Mouse (Mus musculus) hindbrain, postnatal 0 days (tissue): ENCODE results near the gene Il6ra. TPM values are rescaled to one million over a fixed set of nuclear protein-coding genes. Genes with fewer than 3 reads are reported as not detected.

Experiments used
- ATAC-seq: fragments of 200-750 bp; cut with Nextera tagmentation; 2 replicates; pipeline ENCODE4 v1.8.0; 2017; ENCODE audit warnings: mild to moderate bottlenecking, moderate TSS enrichment, moderate library complexity
- DNase-seq: peaks from one replicate; pipeline ENCODE4 v3.0.0-alpha.2; 2015; ENCODE audit warnings: low spot score
- H3K27ac ChIP-seq: fragments of 300-500 bp; sonication (generic); 2 replicates; pipeline ENCODE4 v1.5.1; 2014; ENCODE audit warnings: mild to moderate bottlenecking
- H3K27me3 ChIP-seq: fragments of 300-500 bp; sonication (generic); 2 replicates; pipeline ENCODE4 v1.6.1; 2014; ENCODE audit warnings: low read length, mixed read lengths; ENCODE audit not compliant: insufficient read depth
- H3K36me3 ChIP-seq: fragments of 300-500 bp; sonication (generic); 2 replicates; pipeline ENCODE4 v1.6.1; 2014; ENCODE audit warnings: low read length, mixed read lengths; ENCODE audit not compliant: insufficient read depth
- H3K4me1 ChIP-seq: fragments of 300-500 bp; sonication (generic); 2 replicates; pipeline ENCODE4 v1.6.1; 2014; ENCODE audit warnings: antibody characterized with exemption, low read length, mixed read lengths; ENCODE audit not compliant: insufficient read depth
- H3K4me2 ChIP-seq: fragments of 300-500 bp; sonication (generic); 2 replicates; pipeline ENCODE4 v1.6.1; 2014; ENCODE audit warnings: low read depth, mild to moderate bottlenecking, low read length, moderate library complexity, mixed read lengths
- H3K4me3 ChIP-seq: fragments of 300-500 bp; sonication (generic); 2 replicates; pipeline ENCODE4 v1.5.1; 2014; ENCODE audit warnings: low read length
- H3K9ac ChIP-seq: fragments of 300-500 bp; sonication (generic); replicated peaks from 2 replicates; pipeline ENCODE4 v1.6.1; 2014; ENCODE audit warnings: mild to moderate bottlenecking, low read length, moderate library complexity, mixed read lengths
- H3K9me3 ChIP-seq: fragments of 300-500 bp; sonication (generic); 2 replicates; pipeline ENCODE4 v1.6.1; 2016; ENCODE audit warnings: low read length, mixed read lengths
- CTCF ChIP-seq: IDR thresholded peaks from 2 replicates; pipeline ENCODE4 v1.5.1; 2016; ENCODE audit warnings: antibody characterized with exemption, control low read depth, low read depth
- WGBS: fragments of 180-500 bp; shearing (Covaris S2); extraction: QIAGEN DNeasy Blood & Tissue Kit; methylation state at CpG from one replicate; pipeline ENCODE4 v1.1.7; 2014; 5-methylcytosine and 5-hydroxymethylcytosine counted together
- polyA plus RNA-seq: library from polyadenylated mRNA; unstranded; fragments of >200 nt; fragmentation: Nextera tagmentation; extraction: Ambion mirVana; gene quantifications from 2 replicates; pipeline ENCODE4 v1.2.1, GENCODE M21; 2015
- total RNA-seq: library from RNA; depleted of rRNA; stranded (reverse); fragments of >200 nt; gene quantifications from 2 replicates; pipeline ENCODE4 v1.2.3, GENCODE M21; 2014

The Il6ra gene
- total and polyA plus RNA-seq, 2 experiments from 2014 or later: 1.8 to 2.4 TPM

DNA sequence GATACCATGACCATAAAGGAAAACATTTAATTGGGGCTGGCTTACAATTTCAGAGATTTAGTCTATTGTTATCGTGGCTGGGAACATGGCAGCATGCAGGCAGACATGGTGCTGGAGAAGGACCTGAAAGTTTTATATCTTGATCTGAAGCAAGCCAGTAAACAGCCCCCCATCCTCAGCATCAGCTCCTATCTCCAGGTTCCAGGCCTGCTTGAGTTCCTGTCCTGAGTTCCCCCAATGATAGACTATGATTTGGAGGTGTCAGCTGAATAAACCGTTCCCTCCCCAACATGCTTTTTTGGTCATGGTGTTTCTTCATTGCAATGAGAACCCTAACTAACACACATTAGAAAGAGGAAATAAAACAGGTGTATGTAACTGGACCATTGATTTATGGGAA, 19.9 kb upstream of the Il6ra start:
- Histone ChIP-seq H3K4me3 (no peak overlapping the region), H3K9me3 (no peaks in the 10 kb centered on the region), H3K4me2 (no peak overlapping the region), H3K36me3 (peaks cover 8% of the 10 kb centered on the region; the same call in 1 of the 2 replicates), H3K27me3 (no peaks in the 10 kb centered on the region), H3K9ac (no peak overlapping the region), H3K4me1 (no peaks in the 10 kb centered on the region), H3K27ac (no peak overlapping the region)
- WGBS: 93% methylated on average over 2 of the region's 2 CpGs
- no peak for DNase-seq
- TF ChIP-seq CTCF: no peak
- no peak for ATAC-seq

DNA sequence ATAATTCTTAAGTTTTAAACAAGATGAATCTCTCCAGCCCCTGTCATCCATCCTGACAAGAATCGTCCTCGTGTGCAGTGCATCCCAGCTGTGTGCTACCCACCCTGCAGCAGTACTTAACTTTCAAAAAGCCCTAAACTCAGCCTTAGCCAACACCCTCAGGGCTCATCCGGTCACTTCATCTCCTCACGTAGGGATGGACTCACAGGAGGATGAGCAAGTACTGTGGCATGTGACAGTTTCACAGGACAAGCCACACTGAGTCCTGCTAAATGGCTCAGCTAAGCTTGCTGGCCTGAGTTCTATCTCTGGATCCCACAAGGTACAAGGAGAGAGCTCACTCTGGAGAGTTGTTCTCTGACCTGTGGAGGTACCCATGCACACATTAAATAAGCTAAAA, 16.0 kb upstream of the Il6ra start:
- Histone ChIP-seq H3K36me3 (no peaks in the 10 kb centered on the region), H3K4me2 (no peak overlapping the region), H3K27me3 (no peaks in the 10 kb centered on the region), H3K9ac (no peak overlapping the region), H3K4me3 (no peak overlapping the region), H3K27ac (no peak overlapping the region), H3K4me1 (no peaks in the 10 kb centered on the region), H3K9me3 (no peaks in the 10 kb centered on the region)
- DNase-seq: no peak
- no peak for TF ChIP-seq CTCF
- no peak for ATAC-seq
- WGBS: 76% methylated on average over 4 of the region's 4 CpGs

DNA sequence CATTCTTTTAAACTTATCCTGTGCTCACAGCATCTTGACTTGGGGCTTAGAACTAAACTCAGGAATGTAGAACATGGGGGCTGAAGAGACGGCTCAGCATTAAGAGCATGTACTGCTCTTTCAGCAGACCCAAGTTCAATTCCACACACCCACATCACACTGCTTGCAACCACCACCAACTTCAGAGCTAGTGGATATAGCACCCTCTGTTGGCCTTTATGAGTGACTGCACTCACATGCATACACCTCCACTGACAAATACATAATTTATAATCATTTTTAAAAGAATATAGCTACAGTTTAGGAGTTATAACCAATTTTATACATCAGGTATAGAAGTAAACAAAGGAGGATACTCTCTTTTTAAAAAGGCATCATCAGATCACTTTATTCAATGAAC, 13.4 kb upstream of the Il6ra start:
- no peak for TF ChIP-seq CTCF
- DNase-seq (no peak), ATAC-seq (no peak)
- Histone ChIP-seq H3K4me3 (no peak overlapping the region), H3K9me3 (no peaks in the 10 kb centered on the region), H3K4me1 (no peaks in the 10 kb centered on the region), H3K9ac (no peak overlapping the region), H3K27ac (no peak overlapping the region), H3K36me3 (no peaks in the 10 kb centered on the region), H3K27me3 (no peaks in the 10 kb centered on the region), H3K4me2 (no peak overlapping the region)
- WGBS: 100% methylated on average over 1 of the region's 1 CpGs

DNA sequence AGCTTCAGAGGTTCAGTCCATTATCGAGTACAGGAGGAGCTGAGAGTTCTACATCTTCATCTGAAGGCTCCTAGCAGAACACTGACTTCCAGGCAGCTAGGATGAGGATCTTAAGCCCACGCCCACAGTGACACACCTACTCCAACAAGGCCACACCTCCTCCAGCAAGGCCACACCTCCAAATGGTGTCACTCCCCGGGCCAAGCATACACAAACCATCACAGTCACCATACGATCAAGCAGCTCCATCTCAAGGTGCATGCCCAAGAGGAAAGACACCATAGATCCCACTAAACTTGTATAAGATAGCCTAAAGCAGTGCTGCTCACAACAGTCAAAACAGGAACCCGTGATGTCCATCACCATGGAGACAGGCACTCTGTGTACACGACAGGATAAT, 7.7 kb upstream of the Il6ra start:
- no peaks in the 10 kb centered on the region for H3K27me3 ChIP-seq
- no peak for TF ChIP-seq CTCF
- no peaks in the 10 kb centered on the region for H3K9me3 ChIP-seq
- H3K4me3 ChIP-seq: no peak overlapping the region
- no peak for ATAC-seq
- DNase-seq: no peak
- H3K4me1 ChIP-seq: no peaks in the 10 kb centered on the region
- H3K36me3 ChIP-seq: no peaks in the 10 kb centered on the region
- no peak overlapping the region for H3K4me2 ChIP-seq
- WGBS: 70% methylated on average over 6 of the region's 6 CpGs
- H3K27ac ChIP-seq: no peak overlapping the region
- no peak overlapping the region for H3K9ac ChIP-seq

DNA sequence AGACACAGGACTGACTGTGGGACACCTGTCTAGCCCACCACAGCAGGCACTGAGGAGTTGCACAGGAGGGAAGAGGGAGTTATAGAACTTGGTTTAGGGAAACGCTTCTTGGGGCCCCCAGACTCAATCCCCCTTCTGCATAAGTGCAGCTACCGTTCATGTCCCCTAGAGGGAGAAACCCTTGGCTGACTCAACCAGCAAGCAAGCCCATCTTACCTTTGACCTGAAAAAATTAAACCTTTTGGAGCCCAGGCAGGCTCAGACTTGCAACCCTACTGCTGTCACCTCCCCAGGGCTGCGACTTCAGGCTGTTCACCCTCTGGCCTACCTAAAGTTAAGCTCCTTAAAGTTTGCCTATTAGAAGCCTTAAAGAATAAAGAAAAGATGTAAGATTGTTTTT, 4.4 kb upstream of the Il6ra start:
- Histone ChIP-seq H3K4me1 (peaks cover 11% of the 10 kb centered on the region; the same call in 1 of the 2 replicates), H3K27ac (no peak overlapping the region; the same call in 1 of the 2 replicates), H3K9ac (no peak overlapping the region), H3K4me2 (no peak overlapping the region), H3K4me3 (no peak overlapping the region), H3K36me3 (no peaks in the 10 kb centered on the region), H3K27me3 (no peaks in the 10 kb centered on the region), H3K9me3 (no peaks in the 10 kb centered on the region)
- 55% methylated on average over 3 of the region's 3 CpGs for WGBS
- DNase-seq (no peak), ATAC-seq (no peak)
- no peak; the same call in 1 of the 2 replicates for TF ChIP-seq CTCF

DNA sequence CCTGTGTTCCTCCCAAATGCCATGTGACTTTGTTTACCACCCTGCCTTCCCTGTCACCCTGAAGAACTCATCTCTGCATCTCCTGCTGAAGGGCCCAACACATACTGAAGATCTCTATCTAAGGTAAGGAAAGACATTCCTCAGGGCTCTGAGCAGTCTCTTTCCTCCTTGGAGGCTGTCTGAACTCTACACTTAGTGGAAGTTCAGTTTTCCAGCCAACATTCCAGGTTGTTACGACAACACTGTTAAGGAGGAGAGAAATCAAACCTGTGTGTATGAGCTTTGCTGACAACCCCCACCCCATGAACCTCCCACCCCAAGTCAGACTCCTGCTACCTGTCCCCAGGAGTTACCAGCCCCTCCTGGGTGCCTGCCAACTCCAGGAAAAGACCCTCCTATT, 3.6 kb upstream of the Il6ra start:
- no peak for DNase-seq

DNA sequence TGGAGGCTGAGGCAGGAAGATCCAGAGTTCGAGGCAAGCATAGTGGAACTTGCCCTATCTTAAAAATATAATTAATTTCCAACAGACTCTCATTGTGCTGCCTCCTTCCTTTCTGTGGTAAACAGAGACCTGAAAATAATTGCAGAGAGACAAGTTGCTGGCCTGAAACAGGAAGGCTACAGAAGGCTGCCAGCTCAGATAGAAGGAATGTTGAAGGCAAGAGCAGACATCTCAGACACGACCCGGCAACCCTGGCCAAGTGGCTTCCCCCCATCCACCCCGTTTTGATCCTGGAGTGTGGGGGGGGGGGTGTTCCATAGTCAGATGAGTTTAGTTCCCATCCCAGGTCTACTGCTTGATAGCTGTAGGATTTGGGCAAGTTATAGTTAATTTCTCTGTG, 1.7 kb upstream of the Il6ra start:
- Histone ChIP-seq H3K27me3 (no peaks in the 10 kb centered on the region), H3K9ac (no peak overlapping the region), H3K9me3 (no peaks in the 10 kb centered on the region), H3K4me3 (no peak overlapping the region), H3K27ac (no peak overlapping the region), H3K36me3 (no peaks in the 10 kb centered on the region), H3K4me1 (peaks cover 11% of the 10 kb centered on the region; the same call in 1 of the 2 replicates), H3K4me2 (no peak overlapping the region)
- WGBS: 78% methylated on average over 4 of the region's 4 CpGs
- no peak for TF ChIP-seq CTCF
- ATAC-seq (no peak), DNase-seq (no peak)

More for the DNA sequence above, 3.6 kb upstream of the Il6ra start:
- H3K9me3 ChIP-seq: no peaks in the 10 kb centered on the region
- H3K9ac ChIP-seq: no peak overlapping the region
- H3K36me3 ChIP-seq: no peaks in the 10 kb centered on the region
- H3K4me2 ChIP-seq: no peak overlapping the region
- H3K4me3 ChIP-seq: no peak overlapping the region
- no peak overlapping the region for H3K27ac ChIP-seq
- no peak for ATAC-seq
- H3K4me1 ChIP-seq: peaks cover 11% of the 10 kb centered on the region; the same call in 1 of the 2 replicates
- H3K27me3 ChIP-seq: no peaks in the 10 kb centered on the region
- TF ChIP-seq CTCF: no peak
- 88% methylated on average over 1 of the region's 1 CpGs for WGBS
